Mouse (Mus musculus) forebrain, embryonic 12.5 days (tissue): ENCODE results near the gene Gprasp1. TPM values are rescaled to one million over a fixed set of nuclear protein-coding genes. Genes with fewer than 3 reads are reported as not detected.
"Not testable (repeated sequence)": the region's sequence is repeated elsewhere in the genome, so short reads cannot be mapped to it uniquely, and the experiment has no call there.

Experiments
- ATAC-seq: fragments of 200-750 bp; cut with Nextera tagmentation; 2 replicates; pipeline ENCODE4 v1.8.0; 2017; ENCODE audit warnings: moderate TSS enrichment; ENCODE audit not compliant: low FRiP score
- H3K27ac ChIP-seq: fragments of 300-500 bp; sonication (generic); 2 replicates; pipeline ENCODE4 v1.5.1; 2016; ENCODE audit warnings: mild to moderate bottlenecking
- H3K27me3 ChIP-seq: fragments of 300-500 bp; sonication (generic); 2 replicates; pipeline ENCODE4 v1.6.1; 2016; ENCODE audit warnings: mild to moderate bottlenecking
- H3K36me3 ChIP-seq: fragments of 300-500 bp; sonication (generic); replicated peaks from 2 replicates; pipeline ENCODE4 v1.6.1; 2016; ENCODE audit warnings: mild to moderate bottlenecking
- H3K4me1 ChIP-seq: fragments of 300-500 bp; sonication (generic); 2 replicates; pipeline ENCODE4 v1.6.1; 2016
- H3K4me2 ChIP-seq: fragments of 300-500 bp; sonication (generic); 2 replicates; pipeline ENCODE4 v1.6.1; 2016; ENCODE audit warnings: mild to moderate bottlenecking, moderate library complexity
- H3K4me3 ChIP-seq: fragments of 300-500 bp; sonication (generic); replicated peaks from 2 replicates; pipeline ENCODE4 v1.5.1; 2016; ENCODE audit warnings: mild to moderate bottlenecking
- H3K9ac ChIP-seq: fragments of 300-500 bp; sonication (generic); 2 replicates; pipeline ENCODE4 v1.6.1; 2016; ENCODE audit warnings: mild to moderate bottlenecking
- H3K9me3 ChIP-seq: fragments of 300-500 bp; sonication (generic); 2 replicates; pipeline ENCODE4 v1.6.1; 2016
- WGBS: fragments of 180-500 bp; shearing (Covaris S2); methylation state at CpG from one replicate; pipeline ENCODE4 v1.1.7; 2016; 5-methylcytosine and 5-hydroxymethylcytosine counted together
- polyA plus RNA-seq: library from polyadenylated mRNA; unstranded; fragments of >200 nt; fragmentation: Nextera tagmentation; extraction: Ambion mirVana; gene quantifications from 2 replicates; pipeline ENCODE4 v1.2.1, GENCODE M21; 2016

The Gprasp1 gene
- polyA plus RNA-seq, 1 experiment from 2014 or later: 109 TPM

GRCm38 (mm10) chrX:135768565-135768964, 26.0 kb downstream of the Gprasp1 start:
- no peaks in the 10 kb centered on the region for H3K9me3 ChIP-seq
- H3K9ac ChIP-seq: no peak overlapping the region
- no peak overlapping the region for H3K4me3 ChIP-seq
- H3K27ac ChIP-seq: no peak overlapping the region
- WGBS: 76% methylated on average over 2 of the region's 2 CpGs
- ATAC-seq: no peak
- 0 out of 2 replicates have a peak, but pooled peaks cover 3% of the 10 kb centered on the region for H3K36me3 ChIP-seq
- no peak overlapping the region for H3K4me2 ChIP-seq
- no peaks in the 10 kb centered on the region for H3K4me1 ChIP-seq
- H3K27me3 ChIP-seq: no peaks in the 10 kb centered on the region

- no peak for ATAC-seq
- no peak overlapping the region for H3K9ac ChIP-seq
Measured at GRCm38 (mm10) chrX:135791536-135791935, 49.0 kb downstream of the Gprasp1 start.

GRCm38 (mm10) chrX:135792326-135792725, 49.8 kb downstream of the Gprasp1 start:
- H3K36me3 ChIP-seq: no peaks in the 10 kb centered on the region
- H3K27me3 ChIP-seq: 0 out of 2 replicates have a peak, but pooled peaks cover 6% of the 10 kb centered on the region
- WGBS: 75% methylated on average over 6 of the region's 6 CpGs
- no peaks in the 10 kb centered on the region for H3K4me1 ChIP-seq
- H3K4me2 ChIP-seq: no peak overlapping the region
- no peaks in the 10 kb centered on the region for H3K9me3 ChIP-seq
- no peak overlapping the region for H3K4me3 ChIP-seq
- H3K9ac ChIP-seq: no peak overlapping the region
- H3K27ac ChIP-seq: no peak overlapping the region
- ATAC-seq: no peak

More at GRCm38 (mm10) chrX:135791536-135791935, 49.0 kb downstream of the Gprasp1 start:
- no peak overlapping the region for H3K4me2 ChIP-seq
- H3K4me3 ChIP-seq: no peak overlapping the region
- H3K27me3 ChIP-seq: 0 out of 2 replicates have a peak, but pooled peaks cover 8% of the 10 kb centered on the region
- no peaks in the 10 kb centered on the region for H3K9me3 ChIP-seq
- H3K27ac ChIP-seq: no peak overlapping the region
- no peaks in the 10 kb centered on the region for H3K36me3 ChIP-seq
- no peaks in the 10 kb centered on the region for H3K4me1 ChIP-seq

GRCm38 (mm10) chrX:135795591-135796304, 53.2 kb downstream of the Gprasp1 start:
- not testable (repeated sequence) for H3K9me3 ChIP-seq, H3K27me3 ChIP-seq, H3K4me1 ChIP-seq
- ATAC-seq: peak; percentile 90
- H3K36me3 ChIP-seq: peaks cover 17% of the 10 kb centered on the region
- WGBS: 20% methylated on average over 26 of the region's 27 CpGs
- H3K4me2 ChIP-seq: peak overlapping the region; percentile 65
- H3K27ac ChIP-seq: peak overlapping the region; percentile 65; the same call in 1 of the 2 replicates
- peak overlapping the region; percentile 69 for H3K9ac ChIP-seq
- peak overlapping the region; percentile 57 for H3K4me3 ChIP-seq

GRCm38 (mm10) chrX:135796305-135797211, 54.0 kb downstream of the Gprasp1 start:
- peak; percentile 70 for ATAC-seq
- WGBS: 21% methylated on average over 25 of the region's 26 CpGs
- H3K27me3 ChIP-seq, H3K9me3 ChIP-seq, H3K4me1 ChIP-seq: not testable (repeated sequence)
- Histone ChIP-seq H3K4me3 (peak overlapping the region; percentile 57), H3K27ac (peak overlapping the region; percentile 65; the same call in 1 of the 2 replicates), H3K9ac (peak overlapping the region; percentile 69), H3K36me3 (peaks cover 21% of the 10 kb centered on the region), H3K4me2 (peak overlapping the region; percentile 65)

GRCm38 (mm10) chrX:135797212-135797644, 54.7 kb downstream of the Gprasp1 start, which contains the start of gene Bhlhb9:
Gene Bhlhb9 (plus strand): TSS chrX:135797594.
- WGBS: 18% methylated on average over 3 of the region's 5 CpGs
- peaks cover 21% of the 10 kb centered on the region for H3K36me3 ChIP-seq
- H3K4me3 ChIP-seq: peak within 1 kb of the TSS; percentile 57
- peak; percentile 15; the same call in 1 of the 2 replicates for ATAC-seq
- H3K27me3 ChIP-seq, H3K4me1 ChIP-seq, H3K9me3 ChIP-seq: not testable (repeated sequence)
- peak within 1 kb of the TSS; percentile 65; the same call in 1 of the 2 replicates for H3K27ac ChIP-seq
- H3K4me2 ChIP-seq: peak within 1 kb of the TSS; percentile 65
- H3K9ac ChIP-seq: peak within 1 kb of the TSS; percentile 69

GRCm38 (mm10) chrX:135804149-135804548, 61.6 kb downstream of the Gprasp1 start:
- no peaks in the 10 kb centered on the region for H3K9me3 ChIP-seq
- no peak for ATAC-seq
- no peak overlapping the region for H3K9ac ChIP-seq
- no peak overlapping the region for H3K4me3 ChIP-seq
- no peak overlapping the region for H3K4me2 ChIP-seq
- no peaks in the 10 kb centered on the region for H3K27me3 ChIP-seq
- no peak overlapping the region for H3K27ac ChIP-seq
- WGBS: 90% methylated on average over 3 of the region's 3 CpGs
- peaks cover 16% of the 10 kb centered on the region for H3K36me3 ChIP-seq
- no peaks in the 10 kb centered on the region for H3K4me1 ChIP-seq

GRCm38 (mm10) chrX:135805780-135806179, 63.2 kb downstream of the Gprasp1 start:
- Histone ChIP-seq H3K9ac (no peak overlapping the region), H3K36me3 (peaks cover 4% of the 10 kb centered on the region; the same call in 1 of the 2 replicates), H3K27me3 (no peaks in the 10 kb centered on the region), H3K4me2 (no peak overlapping the region), H3K9me3 (no peaks in the 10 kb centered on the region), H3K4me1 (no peaks in the 10 kb centered on the region), H3K27ac (no peak overlapping the region), H3K4me3 (no peak overlapping the region)
- 19% methylated on average over 1 of the region's 1 CpGs for WGBS
- no peak for ATAC-seq

GRCm38 (mm10) chrX:135835896-135836295, 93.4 kb downstream of the Gprasp1 start:
- H3K9ac ChIP-seq, H3K9me3 ChIP-seq, H3K4me2 ChIP-seq, H3K36me3 ChIP-seq, H3K4me1 ChIP-seq, H3K27ac ChIP-seq, H3K27me3 ChIP-seq, ATAC-seq, H3K4me3 ChIP-seq: not testable (repeated sequence)
- WGBS: 50% methylated on average over 1 of the region's 1 CpGs

GRCm38 (mm10) chrX:135837896-135838295, 95.4 kb downstream of the Gprasp1 start:
- Histone ChIP-seq H3K4me1 (no peaks in the 10 kb centered on the region), H3K27ac (no peak overlapping the region), H3K9ac (no peak overlapping the region), H3K9me3 (no peaks in the 10 kb centered on the region), H3K4me3 (no peak overlapping the region), H3K4me2 (no peak overlapping the region), H3K27me3 (no peaks in the 10 kb centered on the region), H3K36me3 (0 out of 2 replicates have a peak, but pooled peaks cover 4% of the 10 kb centered on the region)
- WGBS: 67% methylated on average over 2 of the region's 2 CpGs
- no peak for ATAC-seq

GRCm38 (mm10) chrX:135838521-135839360, 96.2 kb downstream of the Gprasp1 start, which contains the start of gene Gprasp2:
Gene Gprasp2 (plus strand): TSS chrX:135839034.
- 14% methylated on average over 31 of the region's 32 CpGs for WGBS
- H3K27me3 ChIP-seq, H3K9me3 ChIP-seq, H3K36me3 ChIP-seq, H3K27ac ChIP-seq, H3K4me1 ChIP-seq: not testable (repeated sequence)
- Histone ChIP-seq H3K9ac (peak within 1 kb of the TSS; percentile 55), H3K4me3 (peak within 1 kb of the TSS; percentile 50), H3K4me2 (peak within 1 kb of the TSS; percentile 75)
- peak; percentile 93 for ATAC-seq
